Mouse (Mus musculus) adrenal gland, adult 8-10 months (tissue): ENCODE measurements around the gene Arih2. TPM values are rescaled to one million over a fixed set of nuclear protein-coding genes. Genes with fewer than 3 reads are reported as not detected.
A peak's percentile ranks its signal among the peaks of the same experiment; 100 is the strongest.

Experiments used
- DNase-seq: peaks from one replicate; pipeline ENCODE4 v3.0.0; 2022
- total RNA-seq, 4 experiments: library from RNA; stranded (reverse); gene quantifications; 2 replicates each; pipeline ENCODE4 v1.2.4; 2022

The Arih2 gene
- total RNA-seq, 4 experiments from 2014 or later = 53.4 to 73.7 (median 61.0) TPM

DNA sequence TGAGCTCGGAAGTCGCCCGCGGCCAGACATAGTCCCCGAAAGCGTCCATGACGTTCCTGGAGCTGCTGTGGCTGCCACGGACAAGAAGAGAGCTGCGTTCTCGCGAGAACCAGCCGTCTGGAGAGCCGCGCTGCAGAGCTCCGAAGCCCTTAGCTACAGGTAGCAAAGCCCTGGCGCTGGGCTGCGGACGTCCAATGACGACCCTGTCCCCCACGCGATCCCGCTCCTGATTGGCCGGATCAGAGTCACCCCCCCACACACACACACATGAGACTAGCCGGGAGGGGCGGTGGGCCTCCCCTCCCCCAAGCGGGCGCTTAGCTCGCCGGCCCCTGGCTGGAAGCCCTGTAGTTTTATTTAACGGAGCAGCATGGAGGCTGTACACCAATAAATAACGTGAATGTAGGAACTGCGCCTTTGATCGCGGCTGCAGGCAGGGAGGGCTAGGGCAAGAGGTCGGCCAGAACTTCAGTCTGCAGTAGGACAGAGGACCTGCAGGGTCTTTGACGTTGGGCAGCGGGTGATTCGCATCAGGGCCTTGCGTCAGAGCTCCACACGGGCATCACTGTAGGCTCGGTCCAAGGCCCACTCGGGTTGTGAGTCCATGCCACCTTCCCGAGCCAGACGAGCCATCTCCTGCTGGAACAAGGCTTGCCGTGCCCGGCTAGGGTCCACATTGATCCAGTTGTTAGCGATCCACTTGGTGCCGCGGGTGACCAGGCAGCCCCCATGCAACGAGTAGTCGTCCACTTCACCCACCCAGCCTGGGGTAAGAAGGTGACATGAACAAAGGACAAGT is 70.4 kb downstream of the Arih2 start, which contains the start of gene Wdr6:
TSS of gene Wdr6 (minus strand) at position 195 of the 799 bp plus-strand sequence.
- peak; percentile 95 for DNase-seq

DNA sequence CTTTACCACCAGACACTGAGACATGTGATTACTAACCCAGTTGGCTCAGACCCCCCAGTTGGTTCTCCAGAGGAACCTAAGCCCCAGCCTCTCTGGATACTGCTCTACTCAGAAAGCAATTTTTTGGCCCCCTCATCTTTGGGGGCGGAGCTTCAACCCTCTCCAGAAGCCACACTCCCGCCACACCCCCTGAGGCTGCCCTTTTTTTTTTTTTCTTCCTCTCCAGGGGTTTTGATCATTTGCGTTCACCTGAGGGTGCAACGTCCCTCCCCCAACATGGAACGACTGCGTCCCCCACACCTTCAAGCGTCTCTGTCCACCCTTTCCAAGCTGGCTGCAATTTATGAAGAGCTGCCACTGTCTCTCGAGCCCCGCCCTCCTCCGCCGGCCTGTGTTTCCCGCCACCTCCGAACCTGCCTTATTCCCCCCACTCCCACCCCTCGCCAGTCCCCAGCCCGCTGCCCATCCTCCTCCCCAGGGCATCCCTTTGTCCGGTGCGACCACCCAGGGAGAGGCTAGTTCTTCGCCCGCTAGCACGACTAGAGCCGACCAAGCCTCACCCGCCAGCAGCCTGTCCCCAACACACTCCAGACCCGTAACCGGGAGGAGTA is 71.1 kb downstream of the Arih2 start:
- DNase-seq = peak; percentile 54

DNA sequence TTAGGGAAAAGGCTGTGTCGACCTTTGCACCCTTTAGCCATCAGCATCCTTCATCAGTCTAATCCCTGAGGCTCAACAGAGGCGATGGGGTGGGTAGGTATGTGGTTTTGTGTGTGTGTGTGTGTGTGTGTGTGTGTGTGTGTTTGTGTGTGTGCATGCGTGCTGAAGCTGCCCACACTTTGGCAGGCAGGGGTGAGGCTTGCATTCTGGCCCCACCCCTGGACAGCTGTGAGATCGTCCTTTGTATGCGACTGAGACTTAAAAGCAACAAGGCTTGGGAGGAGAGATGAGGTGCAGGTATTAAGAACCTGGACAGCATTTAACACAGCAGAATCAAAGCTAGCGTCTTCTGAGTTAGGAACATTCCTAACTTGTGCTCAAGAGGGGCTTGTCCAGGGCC is 72.2 kb downstream of the Arih2 start:
- no peak for DNase-seq

DNA sequence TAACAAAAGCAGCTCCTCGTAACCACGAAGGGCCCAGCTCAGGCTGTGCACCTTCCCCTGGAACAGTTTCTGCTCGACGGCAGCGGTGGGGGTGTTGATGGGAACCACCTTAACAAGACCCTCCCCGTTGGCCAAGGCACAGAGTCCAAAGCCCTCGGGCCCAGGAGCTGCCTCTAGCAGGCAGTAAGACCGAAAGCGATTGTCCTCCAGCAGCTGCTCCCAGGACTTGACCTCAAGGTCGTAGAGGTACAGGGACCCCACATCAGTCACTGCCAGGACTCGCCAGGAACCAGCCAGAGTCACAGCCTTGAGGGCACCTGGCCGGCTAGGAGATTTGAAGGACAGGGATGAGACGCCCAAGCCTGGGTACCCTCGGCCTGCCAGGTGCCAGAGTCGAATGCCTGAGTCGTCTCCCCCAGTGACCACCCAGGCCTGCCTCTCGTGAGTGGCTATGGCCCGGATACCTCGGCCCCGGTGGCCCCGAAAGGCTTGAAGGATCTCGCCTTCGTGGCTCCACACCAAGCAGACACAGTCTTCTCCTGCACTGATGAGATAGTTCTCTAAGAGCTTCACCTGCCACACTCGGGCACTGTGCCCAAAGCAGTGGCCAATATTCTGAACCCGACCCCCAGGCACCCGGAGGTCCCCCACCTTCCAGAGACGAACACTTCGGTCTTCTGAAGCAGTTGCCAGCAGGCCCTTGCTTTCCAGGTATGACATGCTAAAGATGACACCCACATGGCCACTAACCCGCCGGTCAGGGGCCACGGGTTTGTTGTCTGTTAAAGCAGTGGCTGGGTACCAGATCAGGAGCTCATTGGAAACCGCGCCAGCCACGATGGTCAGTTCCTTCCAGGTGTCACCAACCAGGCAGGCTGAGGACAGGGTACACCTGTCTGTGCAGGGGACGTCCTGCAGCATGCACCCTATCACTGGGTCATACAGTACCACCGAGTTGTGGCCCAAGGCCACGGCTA is 73.6 kb downstream of the Arih2 start:
- no peak for DNase-seq

DNA sequence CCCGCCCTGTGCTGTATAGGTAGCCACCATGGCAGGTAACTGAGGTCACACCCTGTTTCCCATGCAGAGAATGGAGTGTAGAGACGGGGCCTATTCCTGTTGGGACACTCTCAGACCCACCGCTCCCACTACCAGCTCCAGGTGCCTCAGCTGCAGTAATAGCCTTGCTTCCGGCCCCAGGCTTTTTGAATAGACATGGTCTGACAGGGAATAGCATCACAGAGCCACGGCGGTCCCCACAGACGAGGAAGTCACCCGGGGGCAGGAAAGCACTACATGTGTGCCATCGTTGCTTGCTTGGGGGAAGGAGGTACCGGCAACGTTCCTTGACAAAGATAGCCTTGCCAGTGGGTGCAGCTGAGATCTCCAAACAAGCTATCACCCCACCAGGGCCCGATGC is 74.3 kb downstream of the Arih2 start:
- no peak for DNase-seq

DNA sequence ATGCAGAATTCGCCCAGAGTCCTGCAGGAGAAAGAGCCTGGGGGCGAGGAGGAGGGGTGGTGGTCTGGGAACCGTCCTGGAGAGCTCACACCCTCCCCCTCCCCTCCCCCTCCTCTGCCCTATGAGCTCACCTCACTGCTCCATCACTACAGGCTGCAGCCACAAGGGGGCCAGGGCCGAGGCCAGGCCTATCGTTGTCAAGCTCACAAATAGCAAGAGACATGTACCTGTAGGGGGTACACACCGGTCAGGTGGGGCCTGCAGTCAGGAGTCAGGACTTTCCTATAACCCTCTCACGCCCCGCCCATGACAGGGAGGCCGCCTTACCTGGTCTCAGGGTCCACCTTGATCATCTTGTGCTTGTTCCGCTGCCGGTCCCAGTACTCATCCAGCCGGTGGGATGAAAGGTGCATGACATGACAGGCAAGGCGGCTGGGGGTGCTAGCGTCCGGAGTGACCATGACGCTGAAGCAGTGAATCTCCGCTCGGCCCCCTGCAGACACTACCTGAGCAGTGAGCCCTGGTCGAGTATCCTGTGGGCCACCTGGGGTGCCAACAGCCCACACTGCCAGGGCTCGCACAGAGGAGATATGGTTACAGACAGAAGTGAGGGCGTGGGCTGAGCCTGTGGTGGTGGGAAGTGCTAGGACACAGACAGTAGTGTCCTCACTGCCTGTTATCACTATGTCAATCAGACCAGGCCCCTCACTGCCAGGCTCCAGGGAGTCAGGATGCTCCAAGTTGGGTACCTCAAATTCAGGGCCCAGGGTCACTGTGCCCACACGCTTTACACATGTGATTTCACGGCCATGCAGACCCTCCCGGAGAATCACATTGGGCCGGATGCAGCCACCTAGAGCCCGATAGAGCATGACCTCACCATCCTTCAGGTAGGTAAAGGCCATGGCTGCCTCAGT is 75.2 kb downstream of the Arih2 start:
- no peak for DNase-seq

DNA sequence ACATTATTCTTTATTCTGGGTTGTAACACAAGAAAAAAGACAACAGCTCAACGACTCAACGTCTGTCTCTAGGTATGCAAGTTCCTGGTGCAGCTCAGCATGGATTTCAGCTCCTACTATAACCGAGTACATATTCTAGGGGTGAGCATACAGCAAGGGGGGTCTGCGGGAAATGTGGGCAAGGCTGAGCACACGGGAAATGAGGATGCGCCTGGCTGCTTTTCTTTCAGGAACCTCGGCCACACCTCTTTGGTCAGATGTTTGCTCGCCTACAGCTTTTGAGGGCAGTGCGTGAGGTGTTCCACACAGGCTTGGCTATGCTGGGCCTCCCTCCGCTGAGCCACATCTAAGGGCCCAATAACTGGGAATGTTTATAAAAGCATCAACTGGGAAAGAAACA is 76.9 kb downstream of the Arih2 start:
- no peak for DNase-seq

DNA sequence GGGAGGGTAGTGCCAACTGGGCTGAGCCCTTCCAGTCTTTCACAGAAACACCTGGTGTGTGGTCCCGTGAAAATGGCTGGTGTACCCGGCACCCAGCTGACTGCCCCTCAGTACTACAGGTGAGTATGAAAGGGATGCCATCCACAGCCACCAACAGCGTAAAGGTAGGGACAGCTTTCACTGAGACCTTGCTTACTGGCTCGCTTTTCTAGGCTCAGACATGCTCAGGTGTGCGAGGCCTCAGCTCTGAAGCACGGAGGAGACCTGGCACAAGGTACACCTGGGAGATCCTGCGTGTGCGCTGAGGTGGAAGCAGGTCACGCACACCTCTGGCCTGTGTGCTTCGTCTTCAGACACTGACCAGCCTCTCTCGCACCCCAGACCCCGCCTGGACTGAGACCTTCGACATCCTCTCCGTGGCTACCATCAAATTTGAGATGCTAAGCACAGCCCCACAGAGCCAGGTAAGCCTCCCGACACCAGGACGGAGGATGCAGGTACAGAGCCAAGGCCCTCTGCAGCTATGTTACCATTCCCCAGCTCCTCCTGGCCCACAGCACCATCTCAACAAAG is 77.7 kb downstream of the Arih2 start:
- no peak for DNase-seq

DNA sequence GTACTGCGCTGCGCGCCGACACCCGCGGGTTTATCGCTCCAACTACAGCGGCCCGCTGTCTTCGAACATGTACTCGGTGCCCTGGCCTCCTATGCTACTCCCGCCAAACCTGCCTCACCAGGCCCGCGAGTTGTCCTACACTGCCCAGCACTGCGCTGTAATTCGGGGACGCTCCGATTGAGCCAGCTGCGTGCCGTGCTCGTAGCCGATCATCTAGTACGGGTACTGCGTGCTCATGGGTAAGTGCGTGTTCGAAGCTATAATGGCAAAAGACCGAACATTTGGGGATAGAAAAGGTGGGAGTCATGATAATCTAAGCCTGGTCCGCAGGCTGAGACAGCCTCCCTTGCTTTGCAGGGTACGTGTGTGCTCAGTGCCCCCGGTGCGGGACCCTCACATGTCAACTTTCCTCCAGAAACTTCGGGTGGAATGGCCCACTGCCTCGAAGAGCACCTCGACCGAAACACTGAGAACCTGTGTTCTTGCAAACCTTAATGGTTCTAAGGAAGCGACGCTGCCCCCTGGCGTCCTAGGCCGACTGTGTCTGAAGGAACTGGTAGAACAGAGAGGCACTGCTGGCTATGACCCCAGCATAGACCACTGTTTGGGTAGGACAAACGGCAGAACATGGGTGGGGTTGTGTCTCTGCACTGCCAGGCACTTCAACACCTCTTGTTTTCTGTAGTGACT is 78.8 kb downstream of the Arih2 start:
- peak; percentile 58 for DNase-seq

DNA sequence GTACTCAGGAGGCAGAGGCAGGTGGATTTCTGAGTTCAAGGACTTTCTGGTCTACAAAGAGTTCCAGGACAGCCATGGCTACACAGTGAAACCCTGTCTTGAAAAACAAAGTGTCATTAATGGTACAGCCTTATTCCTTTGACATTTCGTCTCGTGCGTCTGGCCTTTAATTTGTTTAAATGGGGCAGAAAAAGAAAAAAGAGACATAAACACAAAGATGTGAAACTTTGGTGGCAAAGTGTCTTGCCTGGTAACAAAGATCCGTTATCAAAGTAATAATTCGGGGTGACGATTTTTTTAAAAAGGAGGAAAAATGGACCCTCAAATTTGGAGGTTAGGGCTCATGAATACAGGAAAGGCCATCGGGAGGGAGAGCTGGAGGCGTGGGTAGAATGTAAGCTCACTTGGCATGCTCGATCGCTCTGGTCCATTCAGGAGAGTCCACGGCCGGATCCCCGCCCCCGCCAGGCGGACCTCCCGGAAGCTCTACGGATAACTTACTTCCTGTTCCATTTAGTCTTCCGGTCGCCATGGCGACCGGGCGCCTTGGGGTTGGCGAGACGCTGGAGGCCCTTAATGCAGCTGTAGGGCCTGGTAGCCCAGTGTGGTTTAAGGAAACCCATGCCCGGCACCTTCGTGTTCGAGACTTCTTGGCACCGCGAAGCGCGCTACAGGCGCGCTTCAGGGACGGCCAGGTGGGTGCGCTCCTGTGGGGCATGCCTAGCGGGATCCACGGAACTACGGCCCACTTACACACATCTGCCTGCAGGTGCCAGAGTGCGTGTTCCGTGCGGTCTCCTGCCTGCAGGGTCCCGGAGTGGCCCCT is 79.6 kb downstream of the Arih2 start, which contains the start of gene Dalrd3:
TSS of gene Dalrd3 (plus strand) at position 506 of the 826 bp plus-strand sequence.
- DNase-seq = peak; percentile 93

DNA sequence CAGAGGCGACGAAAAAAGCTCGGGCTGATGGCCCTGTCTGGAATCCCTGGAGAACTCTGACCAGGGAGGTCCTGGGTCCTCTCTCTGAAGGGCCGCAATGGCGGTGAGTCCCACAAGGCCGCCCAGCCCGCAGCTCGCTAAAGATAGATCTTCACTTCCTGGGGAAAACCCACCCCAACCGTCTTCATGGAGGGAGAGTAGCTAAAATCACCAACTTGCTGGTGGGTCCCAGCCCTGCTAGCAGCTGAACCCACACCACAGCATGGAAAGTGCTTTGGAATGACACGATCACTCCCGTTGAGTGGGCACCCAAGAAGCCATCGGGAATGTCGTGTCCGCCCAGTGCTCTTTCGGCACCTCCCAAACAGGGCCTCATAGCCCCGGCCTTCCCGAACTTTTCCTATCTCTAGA is 80.7 kb downstream of the Arih2 start:
- DNase-seq = no peak

DNA sequence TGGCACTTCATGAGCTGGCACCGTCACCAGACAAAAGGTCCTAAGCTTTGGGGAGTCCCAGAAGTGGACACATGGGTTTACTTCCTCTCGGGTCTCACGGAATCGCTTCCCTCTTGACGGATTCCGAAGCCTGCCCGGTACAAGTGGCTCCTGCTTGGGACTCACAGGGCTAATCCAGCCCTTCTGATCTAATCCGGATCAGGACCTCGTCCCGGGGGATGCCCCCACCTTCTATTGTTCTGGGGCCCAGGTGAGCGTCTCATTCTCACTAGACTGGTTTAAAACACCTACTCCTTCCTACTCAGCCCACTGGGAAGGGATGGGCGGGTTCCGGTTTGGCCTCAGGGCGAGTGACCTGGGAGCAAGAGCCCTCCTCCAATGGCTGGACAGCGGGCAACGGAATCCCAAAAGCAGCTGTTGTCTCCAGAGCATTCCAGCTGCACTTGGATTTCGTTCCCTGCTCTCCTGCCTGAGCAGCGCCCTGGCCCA is 81.2 kb downstream of the Arih2 start:
- DNase-seq = no peak

DNA sequence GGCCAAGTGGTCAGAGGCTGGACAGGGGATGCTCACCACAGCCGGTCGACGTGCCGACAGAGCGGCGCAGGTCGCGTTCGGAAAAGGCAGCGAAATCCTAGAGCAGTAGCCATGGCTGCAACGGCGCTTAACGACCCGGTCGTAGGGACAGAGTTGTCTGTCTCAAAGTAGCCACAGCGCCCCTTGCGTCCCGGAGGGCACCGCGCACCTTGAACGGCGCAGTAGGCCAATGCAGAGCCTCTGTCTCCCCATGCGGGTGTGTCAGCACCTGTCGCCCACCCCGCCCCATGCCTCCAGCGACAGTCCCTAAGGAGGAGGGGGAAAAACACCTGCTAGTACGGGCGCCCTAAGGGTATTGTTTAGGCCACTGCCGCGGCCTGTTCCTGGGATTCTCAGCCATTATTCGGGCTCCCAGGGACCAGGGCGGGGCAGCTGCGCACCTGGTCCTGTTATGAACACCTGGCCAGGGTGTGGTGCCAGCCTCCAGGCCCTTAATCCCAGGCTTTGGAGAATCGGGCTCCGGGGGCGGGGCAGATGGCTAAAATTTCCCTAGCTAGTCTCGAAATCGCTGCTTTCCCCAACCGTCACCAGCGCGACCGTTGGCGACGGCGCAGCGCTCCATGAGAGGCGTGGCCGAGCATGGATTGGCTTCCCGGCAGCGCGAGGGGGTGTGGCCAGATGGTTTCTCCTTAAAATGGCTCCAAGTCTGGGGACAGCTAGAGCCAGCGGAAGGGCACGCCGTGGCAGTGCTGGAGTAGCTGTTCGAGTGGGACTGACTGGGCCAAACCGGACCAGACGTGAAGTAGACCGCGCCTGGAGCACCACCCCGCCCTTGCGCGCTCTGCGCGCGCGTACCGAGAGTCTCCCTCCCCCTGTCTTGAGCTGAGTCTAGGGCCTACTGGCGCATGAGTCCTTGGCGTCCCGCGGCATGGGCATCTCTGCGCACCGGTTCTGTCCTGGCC is 82.1 kb downstream of the Arih2 start, which contains the start of gene Ndufaf3:
TSS of gene Ndufaf3 (minus strand) at position 620 of the 962 bp plus-strand sequence.
- peak; percentile 94 for DNase-seq

DNA sequence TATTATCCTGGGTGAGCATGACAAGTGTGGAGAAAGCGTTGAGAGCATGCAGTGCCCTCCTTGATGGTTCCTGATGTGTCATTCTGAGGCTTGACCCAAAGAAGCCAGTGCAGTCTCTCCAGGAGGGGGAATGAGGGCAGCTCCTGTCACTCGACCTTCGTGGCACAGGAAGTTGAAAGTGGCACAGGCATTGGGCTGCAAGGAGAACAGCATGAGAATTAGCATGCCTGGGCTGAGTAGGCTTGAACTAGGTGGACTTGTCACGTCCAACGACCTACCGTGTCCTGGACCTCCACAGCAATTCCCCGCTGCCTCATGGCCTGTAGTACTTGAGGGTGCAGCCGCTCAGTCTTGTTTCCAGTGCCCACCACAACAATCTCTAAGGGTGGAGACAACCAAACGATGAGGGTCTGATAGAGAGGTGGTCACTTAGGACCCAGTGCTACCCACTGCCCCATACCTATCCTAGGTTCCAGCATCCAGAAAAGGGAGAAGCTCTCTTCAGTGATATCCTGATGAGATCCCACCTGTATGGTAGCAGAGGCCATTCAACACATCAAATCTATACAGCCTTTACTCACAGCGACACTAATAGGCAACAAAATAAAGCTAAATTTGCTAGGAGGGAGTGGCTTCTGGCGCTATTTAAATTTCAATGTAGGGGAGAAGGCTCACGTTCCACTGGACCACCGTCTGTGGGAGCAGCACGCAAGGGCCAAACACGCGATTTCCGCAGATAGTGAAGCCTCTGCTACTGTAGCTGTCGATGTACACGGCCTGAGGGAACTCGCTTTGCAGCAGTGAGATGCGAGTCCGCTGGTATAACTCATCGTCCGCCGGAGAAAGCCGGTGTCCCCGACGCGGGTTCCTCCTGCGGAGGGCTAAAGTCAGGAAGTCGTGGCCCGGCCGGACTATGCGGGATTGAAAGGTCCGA is 83.0 kb downstream of the Arih2 start:
- no peak for DNase-seq

DNA sequence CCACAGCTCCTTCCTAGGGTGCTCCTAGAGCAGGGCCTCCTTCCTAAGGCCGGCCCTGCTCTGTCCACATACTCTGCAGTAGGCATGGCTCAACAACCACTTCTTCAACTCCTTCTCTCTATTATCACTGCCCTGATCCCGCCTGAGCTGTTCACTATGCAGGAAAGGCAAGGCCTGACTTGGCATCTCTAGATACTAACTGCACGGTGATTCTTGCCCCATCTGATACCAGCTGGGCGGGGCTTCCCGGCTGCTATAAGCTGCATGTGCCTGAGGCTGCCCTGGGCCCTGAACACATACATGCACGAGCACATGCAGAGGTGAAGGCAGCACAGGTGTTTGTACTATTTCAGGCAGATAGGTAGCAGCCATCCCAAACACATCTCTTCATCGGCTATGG is 85.1 kb downstream of the Arih2 start:
- DNase-seq = no peak

DNA sequence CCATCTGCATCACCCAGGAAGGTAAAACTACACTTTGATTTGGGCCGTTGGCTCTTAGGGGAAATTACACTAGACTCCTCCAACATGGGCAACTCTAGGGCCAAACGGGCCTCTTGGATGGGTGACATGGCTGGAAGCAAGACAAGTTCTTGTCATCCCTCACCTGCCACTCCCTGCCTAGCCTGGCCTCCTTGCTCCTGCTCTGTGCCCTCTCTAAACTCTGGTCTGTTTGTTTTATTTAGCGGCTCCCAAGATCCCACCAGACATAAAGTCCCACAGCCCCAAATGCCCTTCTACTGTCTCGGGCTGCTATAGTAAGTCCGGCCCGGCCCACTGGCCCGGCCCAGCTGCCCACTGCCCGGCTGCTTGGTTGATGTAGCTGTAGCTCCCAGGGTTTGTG is 85.5 kb downstream of the Arih2 start:
- no peak for DNase-seq

DNA sequence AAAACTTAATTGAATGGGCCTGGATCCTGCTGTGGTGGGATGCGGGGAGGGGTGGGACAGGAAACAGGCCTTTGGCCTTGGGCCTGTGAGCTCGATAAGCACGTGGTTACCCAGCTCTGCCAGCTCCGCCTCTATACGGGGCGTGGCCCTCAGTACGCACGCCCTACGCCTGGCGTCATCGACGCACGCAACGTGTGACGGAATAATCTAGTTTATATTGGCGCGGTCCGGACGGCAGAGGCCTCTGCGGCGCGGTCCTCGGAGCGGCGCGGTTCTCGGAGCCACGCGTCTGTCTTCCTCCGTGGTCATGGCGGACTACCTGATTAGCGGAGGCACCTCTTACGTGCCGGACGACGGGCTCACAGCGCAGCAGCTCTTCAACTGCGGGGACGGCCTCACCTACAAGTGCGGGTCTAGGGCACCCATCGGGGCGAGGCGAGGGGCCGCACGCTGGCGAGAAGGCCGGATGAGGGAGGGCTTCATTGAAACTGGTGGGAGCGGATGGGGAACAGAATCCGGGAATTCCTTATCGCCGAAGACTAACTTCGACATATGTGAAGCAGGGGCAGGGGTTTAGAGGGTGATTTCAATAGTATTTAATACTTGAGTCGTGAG is 88.9 kb downstream of the Arih2 start, which contains the start of gene Impdh2:
TSS of gene Impdh2 (plus strand) at position 60 of the 615 bp plus-strand sequence.
- DNase-seq = peak; percentile 94
